Mouse (Mus musculus): Measurements from ENCODE around the gene Osbpl6. TPM values are rescaled to one million over a fixed set of nuclear protein-coding genes. Genes with fewer than 3 reads are reported as not detected.
"Not testable (repeated sequence)": the region's sequence is repeated elsewhere in the genome, so short reads cannot be mapped to it uniquely, and the experiment has no call there.

Gene Osbpl6
- polyA plus RNA-seq, 1 experiment, result 23.5 TPM

DNA sequence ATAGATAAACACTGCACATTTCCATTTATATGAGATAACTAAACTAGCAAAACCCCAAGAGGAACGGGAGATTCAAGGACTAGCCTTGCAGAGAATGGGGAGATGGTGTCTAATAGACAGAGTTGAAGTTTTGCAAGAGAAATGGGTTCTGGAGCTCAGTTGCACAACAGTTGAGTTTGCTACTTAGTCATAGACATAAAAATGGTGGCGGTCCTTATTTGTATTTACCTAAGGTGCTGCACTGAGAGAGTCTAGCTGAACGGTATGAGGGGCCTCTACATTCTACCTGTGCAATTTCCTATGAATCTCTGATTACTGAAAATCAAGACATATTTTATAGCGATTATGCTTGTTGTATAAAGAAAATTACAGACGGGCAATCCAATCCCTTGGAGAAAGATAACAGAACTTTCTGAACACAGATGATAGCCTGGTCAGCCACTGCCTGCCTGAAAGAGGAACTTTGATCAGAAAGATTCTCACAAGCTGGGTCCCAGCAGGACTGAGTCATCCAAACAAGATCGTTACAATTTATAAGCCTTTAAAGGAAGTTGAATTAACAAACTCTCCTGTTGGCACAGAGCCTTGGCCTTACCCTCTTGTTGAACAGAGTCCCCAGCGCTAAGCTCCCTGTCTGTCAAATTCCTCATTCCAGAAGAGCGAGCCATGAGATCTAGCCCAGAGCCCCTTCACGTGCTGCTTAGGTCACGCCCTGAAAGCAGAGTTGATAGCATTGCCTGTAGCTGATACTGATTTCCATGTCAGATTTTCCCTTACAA is 204.2 kb downstream of the Osbpl6 start:
- H3K27ac ChIP-seq (ENCODE audit: insufficient read depth, low read length), result no peak overlapping the region
- no peak for TF ChIP-seq POLR2A (IDR thresholded peaks at IDR 0.05; ENCODE audit: extremely low read depth, insufficient read depth, low read length)
- no peak for TF ChIP-seq CTCF (IDR thresholded peaks at IDR 0.05; ENCODE audit: extremely low read depth, insufficient read depth, low read length)
- no peak overlapping the region for H3K4me3 ChIP-seq (ENCODE audit: insufficient read depth, low read length)
- no peaks in the 10 kb centered on the region; the same call in 1 of the 2 replicates for H3K4me1 ChIP-seq (ENCODE audit: control insufficient read depth, insufficient read depth, low read length)

DNA sequence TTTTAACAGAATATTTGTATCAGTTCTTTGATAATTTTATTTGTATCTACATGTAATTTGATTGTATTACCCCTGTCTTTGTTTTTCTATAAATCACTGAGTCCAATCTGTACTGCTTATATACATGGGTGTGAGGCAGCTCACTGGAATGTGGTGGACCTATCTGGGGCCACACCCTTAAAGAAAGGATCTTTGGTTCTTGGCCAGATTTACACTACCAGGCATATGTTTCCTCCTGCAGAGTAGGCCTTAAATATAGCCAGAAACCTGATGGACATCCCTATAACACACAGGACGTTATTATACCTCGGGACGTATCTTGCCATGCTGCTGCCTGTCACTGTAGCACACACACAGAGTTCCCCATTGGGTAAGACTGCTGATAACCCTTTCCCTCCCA is 205.7 kb downstream of the Osbpl6 start:
- H3K4me1 ChIP-seq (ENCODE audit: control insufficient read depth, insufficient read depth, low read length), result no peaks in the 10 kb centered on the region; the same call in 1 of the 2 replicates
- TF ChIP-seq POLR2A (IDR thresholded peaks at IDR 0.05; ENCODE audit: extremely low read depth, insufficient read depth, low read length) (no peak), CTCF (IDR thresholded peaks at IDR 0.05; ENCODE audit: extremely low read depth, insufficient read depth, low read length) (no peak)
- H3K4me3 ChIP-seq (ENCODE audit: insufficient read depth, low read length), result no peak overlapping the region
- H3K27ac ChIP-seq (ENCODE audit: insufficient read depth, low read length), result no peak overlapping the region

DNA sequence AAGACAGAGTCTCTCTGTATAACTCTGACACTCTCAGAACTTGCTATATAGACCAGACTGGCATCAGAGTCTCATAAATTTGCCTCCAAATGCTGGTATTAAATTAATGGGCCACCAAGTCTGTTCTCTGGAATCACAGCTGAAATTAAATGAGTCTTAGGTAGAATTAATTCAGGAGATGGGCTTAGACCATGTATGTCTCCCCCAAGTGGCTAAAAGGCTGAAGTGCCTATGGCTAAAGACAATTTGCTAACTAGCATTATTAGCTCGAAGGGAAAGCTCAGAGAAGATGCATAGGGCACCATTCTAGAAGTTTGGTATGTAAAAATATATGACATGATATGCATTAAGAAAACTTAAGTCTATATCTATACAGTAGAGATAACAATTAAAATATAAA is 211.8 kb downstream of the Osbpl6 start:
- TF ChIP-seq CTCF (IDR thresholded peaks at IDR 0.05; ENCODE audit: extremely low read depth, insufficient read depth, low read length) (peak; percentile 51; the same call in 1 of the 2 replicates), POLR2A (IDR thresholded peaks at IDR 0.05; ENCODE audit: extremely low read depth, insufficient read depth, low read length) (no peak)
- Histone ChIP-seq H3K4me1 (ENCODE audit: control insufficient read depth, insufficient read depth, low read length) (no peaks in the 10 kb centered on the region), H3K27ac (ENCODE audit: insufficient read depth, low read length) (no peak overlapping the region), H3K4me3 (ENCODE audit: insufficient read depth, low read length) (no peak overlapping the region)

DNA sequence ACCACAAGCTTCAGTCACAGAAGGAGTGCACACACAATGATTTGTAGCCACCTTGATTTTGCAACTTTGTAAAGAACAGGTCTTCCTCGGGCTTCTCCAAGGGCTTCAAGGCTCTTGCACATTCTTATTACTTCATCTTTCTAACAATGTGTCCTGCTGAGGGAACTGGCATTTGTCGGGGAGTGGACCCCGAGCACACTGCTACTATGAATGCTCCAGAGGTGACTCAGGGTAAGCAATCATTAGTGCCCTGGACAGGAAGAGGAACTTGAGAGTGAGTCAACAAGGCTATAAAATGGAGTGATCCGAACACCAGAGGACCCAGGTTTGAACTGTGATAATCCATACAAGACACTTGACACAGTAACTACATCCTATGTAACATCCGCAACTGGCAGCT is 213.9 kb downstream of the Osbpl6 start:
- Histone ChIP-seq H3K4me3 (ENCODE audit: insufficient read depth, low read length) (no peak overlapping the region), H3K4me1 (ENCODE audit: control insufficient read depth, insufficient read depth, low read length) (no peaks in the 10 kb centered on the region), H3K27ac (ENCODE audit: insufficient read depth, low read length) (no peak overlapping the region)
- TF ChIP-seq CTCF (IDR thresholded peaks at IDR 0.05; ENCODE audit: extremely low read depth, insufficient read depth, low read length), result no peak
- no peak for TF ChIP-seq POLR2A (IDR thresholded peaks at IDR 0.05; ENCODE audit: extremely low read depth, insufficient read depth, low read length)

DNA sequence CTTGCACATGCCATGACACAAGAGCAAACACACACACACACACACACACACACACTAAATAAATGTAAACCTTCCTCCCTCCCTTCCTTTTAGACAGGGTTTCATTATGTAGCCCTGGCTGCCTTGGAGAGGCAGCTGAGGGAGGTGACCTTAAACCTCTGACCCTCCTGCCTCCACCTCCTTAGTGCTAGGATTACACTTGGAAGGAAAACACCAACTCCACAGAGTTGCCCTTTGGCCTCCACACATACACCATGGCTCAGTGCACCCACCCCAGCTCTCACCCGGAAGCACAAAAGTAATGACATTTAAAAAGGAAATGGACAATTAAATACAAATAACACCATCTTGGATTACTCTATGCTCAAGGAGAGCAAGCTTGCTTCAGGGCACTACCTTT is 215.4 kb downstream of the Osbpl6 start:
- Histone ChIP-seq H3K27ac (ENCODE audit: insufficient read depth, low read length) (no peak overlapping the region), H3K4me3 (ENCODE audit: insufficient read depth, low read length) (no peak overlapping the region), H3K4me1 (ENCODE audit: control insufficient read depth, insufficient read depth, low read length) (no peaks in the 10 kb centered on the region)
- TF ChIP-seq CTCF (IDR thresholded peaks at IDR 0.05; ENCODE audit: extremely low read depth, insufficient read depth, low read length), result no peak
- no peak for TF ChIP-seq POLR2A (IDR thresholded peaks at IDR 0.05; ENCODE audit: extremely low read depth, insufficient read depth, low read length)

DNA sequence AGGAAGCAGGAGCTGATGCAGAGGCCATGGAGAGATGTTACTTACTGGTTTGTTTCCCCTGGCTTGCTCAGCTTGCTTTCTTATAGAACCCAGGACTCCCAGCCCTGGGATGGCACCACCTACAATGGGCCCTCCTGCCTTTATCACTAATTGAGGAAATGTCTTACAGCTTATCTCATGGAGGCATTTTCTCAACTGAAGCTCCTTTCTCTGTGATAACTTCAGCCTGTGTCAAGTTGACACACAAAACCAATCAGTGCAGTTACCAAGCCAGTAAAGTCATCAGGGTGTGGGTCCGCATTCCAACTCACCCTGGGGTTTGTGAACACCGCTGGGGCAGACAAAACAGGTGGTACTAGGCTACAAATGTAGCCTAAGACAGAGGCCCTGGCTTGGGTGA is 216.0 kb downstream of the Osbpl6 start:
- not testable (repeated sequence) for H3K4me1 ChIP-seq (ENCODE audit: control insufficient read depth, insufficient read depth, low read length); H3K27ac ChIP-seq (ENCODE audit: insufficient read depth, low read length); H3K4me3 ChIP-seq (ENCODE audit: insufficient read depth, low read length)

DNA sequence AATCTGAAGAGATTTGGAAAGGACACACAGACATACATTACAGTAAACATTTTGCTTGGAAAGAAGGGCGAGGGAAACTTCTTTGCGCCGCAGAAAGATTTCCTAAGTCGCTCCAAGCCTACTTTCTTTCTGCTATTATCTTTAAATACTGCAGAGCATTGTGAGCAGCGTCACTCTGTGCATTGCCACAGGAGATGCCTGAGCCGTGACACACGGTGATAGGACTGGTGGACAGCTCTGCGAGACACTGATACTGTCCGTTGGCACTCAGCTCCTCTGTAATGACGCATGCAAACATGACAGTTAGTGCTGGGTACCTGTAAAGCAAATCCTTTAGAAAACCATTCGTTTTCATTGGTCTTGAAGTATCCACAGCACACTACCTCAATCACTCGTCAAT is 224.0 kb downstream of the Osbpl6 start:
- H3K4me1 ChIP-seq (ENCODE audit: control insufficient read depth, insufficient read depth, low read length), result no peaks in the 10 kb centered on the region
- TF ChIP-seq CTCF (IDR thresholded peaks at IDR 0.05; ENCODE audit: extremely low read depth, insufficient read depth, low read length) (no peak), POLR2A (IDR thresholded peaks at IDR 0.05; ENCODE audit: extremely low read depth, insufficient read depth, low read length) (no peak)
- H3K4me3 ChIP-seq (ENCODE audit: insufficient read depth, low read length), result no peak overlapping the region
- no peak overlapping the region for H3K27ac ChIP-seq (ENCODE audit: insufficient read depth, low read length)

DNA sequence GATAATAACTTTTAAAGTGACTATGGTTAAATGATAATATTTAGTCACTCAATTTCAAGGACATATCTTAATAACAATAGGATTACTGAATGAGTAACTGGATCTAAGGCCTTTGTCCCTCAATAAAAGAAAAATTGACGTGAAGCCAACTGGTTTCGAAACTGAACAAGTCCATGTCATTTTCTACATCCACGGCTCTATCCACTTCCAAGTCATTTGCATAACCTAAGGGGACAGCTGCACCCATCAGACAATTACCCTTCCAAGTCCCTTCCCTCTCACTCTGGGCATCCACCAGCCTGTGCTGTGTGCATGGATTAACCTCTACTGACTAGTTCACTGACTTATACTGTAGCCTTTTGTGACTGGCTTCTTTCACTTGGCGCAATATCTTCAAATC is 225.3 kb downstream of the Osbpl6 start:
- no peak overlapping the region for H3K27ac ChIP-seq (ENCODE audit: insufficient read depth, low read length)
- no peak overlapping the region for H3K4me3 ChIP-seq (ENCODE audit: insufficient read depth, low read length)
- H3K4me1 ChIP-seq (ENCODE audit: control insufficient read depth, insufficient read depth, low read length), result no peaks in the 10 kb centered on the region
- TF ChIP-seq POLR2A (IDR thresholded peaks at IDR 0.05; ENCODE audit: extremely low read depth, insufficient read depth, low read length) (no peak), CTCF (IDR thresholded peaks at IDR 0.05; ENCODE audit: extremely low read depth, insufficient read depth, low read length) (no peak)

DNA sequence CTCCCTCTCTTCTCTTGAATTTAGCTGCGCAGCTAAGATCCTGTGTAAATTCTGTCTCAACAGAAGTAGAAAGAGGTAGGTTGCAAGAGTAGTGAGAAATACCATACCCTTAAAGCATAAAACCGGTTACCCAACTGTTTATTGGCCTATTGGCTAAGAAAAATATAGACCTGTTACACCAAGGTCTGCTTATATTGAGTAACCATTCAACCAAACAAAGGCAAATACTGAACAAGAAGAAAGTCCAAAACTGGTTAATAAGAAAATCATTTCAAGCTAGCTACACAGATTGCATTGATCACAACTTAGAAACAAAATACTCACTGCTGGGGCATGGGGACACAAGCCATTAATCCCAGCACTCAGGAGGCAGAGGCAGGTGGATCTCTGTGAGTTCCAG is 233.3 kb downstream of the Osbpl6 start:
- Histone ChIP-seq H3K4me1 (ENCODE audit: control insufficient read depth, insufficient read depth, low read length) (no peaks in the 10 kb centered on the region), H3K4me3 (ENCODE audit: insufficient read depth, low read length) (no peak overlapping the region), H3K27ac (ENCODE audit: insufficient read depth, low read length) (no peak overlapping the region)
- no peak for TF ChIP-seq CTCF (IDR thresholded peaks at IDR 0.05; ENCODE audit: extremely low read depth, insufficient read depth, low read length)
- no peak for TF ChIP-seq POLR2A (IDR thresholded peaks at IDR 0.05; ENCODE audit: extremely low read depth, insufficient read depth, low read length)

DNA sequence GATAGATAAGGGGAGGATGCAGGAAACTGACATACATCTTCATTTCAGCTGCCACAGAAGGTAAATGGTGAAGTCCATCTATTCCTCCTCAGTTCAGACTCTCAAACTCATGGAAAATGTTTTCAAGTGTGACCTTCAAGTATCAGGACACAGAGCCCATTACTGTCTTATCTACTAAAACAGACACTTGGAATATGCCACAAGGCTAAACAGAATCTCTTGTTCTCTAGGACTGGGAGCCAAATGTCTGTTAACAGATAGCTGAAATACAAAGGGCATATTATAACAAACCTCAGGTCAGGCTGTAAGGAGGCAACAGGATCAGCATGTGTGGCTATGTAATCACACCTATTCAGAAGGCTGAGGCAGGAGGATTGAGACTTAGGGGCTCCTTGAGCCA is 237.5 kb downstream of the Osbpl6 start:
- no peak overlapping the region for H3K4me3 ChIP-seq (ENCODE audit: insufficient read depth, low read length)
- no peak for TF ChIP-seq CTCF (IDR thresholded peaks at IDR 0.05; ENCODE audit: extremely low read depth, insufficient read depth, low read length)
- TF ChIP-seq POLR2A (IDR thresholded peaks at IDR 0.05; ENCODE audit: extremely low read depth, insufficient read depth, low read length), result no peak
- peaks cover 2% of the 10 kb centered on the region; the same call in 1 of the 2 replicates for H3K4me1 ChIP-seq (ENCODE audit: control insufficient read depth, insufficient read depth, low read length)
- H3K27ac ChIP-seq (ENCODE audit: insufficient read depth, low read length), result no peak overlapping the region

Measured in cortical plate, adult 2 months (tissue).